Mouse (Mus musculus) brain, embryonic 18.5 days (tissue): ENCODE measurements around the gene Adamts12.

Experiments used
- DNase-seq: peaks from one replicate; pipeline ENCODE4 v3.0.0-alpha.2; 2012; ENCODE audit warnings: low read depth, low spot score

Adamts12 gene

GRCm38 (mm10) chr15:11064558-11065411, at the start of gene Adamts12:
Gene Adamts12, plus strand, starts transcription at chr15:11064790.
- DNase-seq, result no peak

- no peak for DNase-seq
Observed at GRCm38 (mm10) chr15:11014931-11015330, 49.7 kb upstream of the Adamts12 start.

GRCm38 (mm10) chr15:11026801-11027561, 37.6 kb upstream of the Adamts12 start:
- DNase-seq, result no peak

GRCm38 (mm10) chr15:11030188-11030587, 34.4 kb upstream of the Adamts12 start:
- no peak for DNase-seq

DNA sequence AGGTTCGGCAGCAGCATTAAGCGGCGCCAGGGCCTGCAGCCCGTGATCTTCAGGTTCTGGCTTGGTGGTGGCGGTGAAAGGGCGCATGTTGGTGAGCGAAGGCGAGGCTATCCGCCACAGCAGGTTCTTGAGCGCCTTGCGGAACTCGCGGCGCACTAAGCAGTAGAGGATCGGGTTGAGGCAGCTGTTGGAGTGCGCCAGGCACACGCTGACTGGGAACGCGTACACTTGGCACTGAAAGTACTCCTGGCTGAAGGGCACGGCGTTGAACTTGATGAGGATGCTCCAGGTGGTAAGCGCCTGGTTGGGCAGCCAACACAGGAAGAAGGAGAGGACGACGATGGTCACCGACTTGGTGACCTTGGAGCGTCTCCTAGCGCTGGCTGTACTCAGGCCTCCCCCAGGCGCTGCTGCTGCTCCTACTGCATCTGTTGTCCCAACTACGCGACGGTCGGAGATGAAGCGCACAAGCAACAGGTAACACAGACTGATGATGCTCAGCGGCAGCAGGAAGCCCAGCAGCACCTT, 28.6 kb upstream of the Adamts12 start:
- DNase-seq, result no peak

DNA sequence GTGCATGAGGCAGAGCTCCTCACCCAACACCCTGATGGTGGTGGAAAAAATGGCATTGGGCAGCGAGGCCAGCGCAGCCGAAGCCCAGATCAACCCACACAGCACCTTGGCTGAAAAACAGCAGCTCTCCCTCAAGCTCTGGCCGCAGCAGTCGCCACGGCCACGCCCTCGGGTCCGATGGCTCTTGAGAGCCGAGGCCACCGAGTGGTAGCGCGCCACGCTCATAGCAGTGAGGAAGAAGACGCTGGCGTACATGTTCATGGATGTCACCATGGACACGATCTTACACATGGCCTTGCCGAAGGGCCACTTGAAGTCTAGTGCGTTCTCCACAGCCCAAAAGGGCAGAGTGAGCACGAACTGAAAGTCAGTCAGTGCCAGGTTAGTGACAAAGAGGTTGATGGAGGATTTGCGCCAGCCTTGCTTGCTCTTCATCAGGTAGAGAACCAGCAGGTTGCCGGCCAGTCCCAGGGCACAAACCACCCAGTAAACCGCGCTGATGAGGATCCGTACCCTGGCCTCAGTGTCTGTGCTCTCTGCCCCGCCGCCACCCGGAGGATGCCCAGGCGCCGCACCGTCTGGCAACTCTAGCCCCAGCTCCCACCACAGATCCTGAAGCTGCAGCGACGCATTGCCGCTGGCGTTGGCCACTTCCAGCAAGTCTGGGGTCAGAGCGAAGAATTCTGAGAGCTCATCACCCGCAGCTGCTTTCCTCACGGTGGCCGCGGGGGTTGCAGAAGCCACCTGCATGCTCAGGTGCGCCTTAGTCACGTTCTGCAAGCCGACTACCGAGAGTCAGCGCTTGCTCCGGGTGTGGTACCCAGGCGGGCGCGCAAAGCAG, 27.8 kb upstream of the Adamts12 start:
- no peak for DNase-seq

DNA sequence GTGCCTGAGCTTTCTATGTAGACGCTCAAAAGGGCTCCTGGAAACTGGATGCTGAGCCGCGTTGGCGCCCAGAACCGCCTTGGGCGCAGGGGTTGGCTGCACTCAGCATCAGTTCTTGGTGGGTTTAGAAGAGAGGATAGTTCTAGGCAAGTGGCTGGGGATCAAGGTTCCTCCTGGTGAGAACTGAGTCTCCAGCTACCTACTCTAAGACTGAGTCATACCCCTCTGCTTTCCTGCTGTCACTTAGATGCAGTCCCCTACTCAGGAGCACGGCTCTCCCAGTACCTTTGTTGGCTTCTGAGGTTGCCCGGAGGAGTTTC, 27.3 kb upstream of the Adamts12 start:
- DNase-seq, result no peak

- DNase-seq, result no peak
Observed at GRCm38 (mm10) chr15:11037711-11038110, 26.9 kb upstream of the Adamts12 start, which contains the start of gene Rxfp3. Gene Rxfp3, minus strand, starts transcription at chr15:11037991.

GRCm38 (mm10) chr15:11038476-11038875, 26.1 kb upstream of the Adamts12 start:
- peak; percentile 24 for DNase-seq

- no peak for DNase-seq
Observed at GRCm38 (mm10) chr15:11040067-11040466, 24.5 kb upstream of the Adamts12 start.

DNA sequence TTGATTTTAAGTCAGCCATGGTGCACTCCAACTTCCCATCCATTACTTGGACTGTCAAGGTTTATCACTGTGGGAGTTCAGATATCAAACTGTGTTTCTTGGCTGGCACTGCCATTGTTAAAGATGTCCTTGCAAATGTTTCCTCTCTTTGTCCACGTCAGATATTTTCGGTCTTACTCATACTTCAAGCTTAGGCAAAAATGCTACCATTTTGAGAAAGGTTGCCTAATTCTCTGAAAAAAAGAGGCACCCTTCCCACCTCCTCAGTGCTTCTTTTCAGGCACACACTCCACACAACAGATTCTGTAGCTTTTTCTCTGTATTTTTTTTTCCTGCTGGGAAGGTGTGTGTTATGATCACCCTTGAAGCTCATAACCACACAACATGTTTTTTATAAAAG, 23.4 kb upstream of the Adamts12 start:
- DNase-seq, result no peak

DNA sequence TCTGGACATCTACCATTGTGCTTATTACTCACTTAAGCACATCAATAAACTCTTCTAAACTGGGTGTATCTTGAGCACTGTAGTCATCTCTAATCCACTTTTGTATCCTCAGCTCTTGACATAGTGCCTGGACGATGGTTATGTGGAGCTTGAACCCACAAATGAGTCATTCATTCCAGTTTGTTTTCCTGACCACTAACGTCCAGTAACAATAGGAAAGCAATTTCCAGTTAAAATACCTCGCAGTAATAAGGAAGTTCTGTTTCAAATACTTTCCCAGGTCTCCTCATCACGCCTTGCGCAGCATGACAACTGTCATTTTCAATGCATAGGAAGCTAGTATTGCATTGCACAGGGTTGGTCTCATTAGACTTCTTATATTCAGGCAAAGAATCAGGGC, 21.8 kb upstream of the Adamts12 start:
- DNase-seq, result no peak

- DNase-seq, result no peak
Observed at GRCm38 (mm10) chr15:11053678-11054439, 10.7 kb upstream of the Adamts12 start.

GRCm38 (mm10) chr15:11054440-11055080, 10.0 kb upstream of the Adamts12 start:
- no peak for DNase-seq

- DNase-seq, result no peak
Observed at GRCm38 (mm10) chr15:11062903-11063302, 1.7 kb upstream of the Adamts12 start.

- DNase-seq, result no peak
Observed at GRCm38 (mm10) chr15:11064160-11064557, 431 bp upstream of the Adamts12 start.

- no peak for DNase-seq
Observed at GRCm38 (mm10) chr15:11065528-11066171, 1.1 kb downstream of the Adamts12 start.

DNA sequence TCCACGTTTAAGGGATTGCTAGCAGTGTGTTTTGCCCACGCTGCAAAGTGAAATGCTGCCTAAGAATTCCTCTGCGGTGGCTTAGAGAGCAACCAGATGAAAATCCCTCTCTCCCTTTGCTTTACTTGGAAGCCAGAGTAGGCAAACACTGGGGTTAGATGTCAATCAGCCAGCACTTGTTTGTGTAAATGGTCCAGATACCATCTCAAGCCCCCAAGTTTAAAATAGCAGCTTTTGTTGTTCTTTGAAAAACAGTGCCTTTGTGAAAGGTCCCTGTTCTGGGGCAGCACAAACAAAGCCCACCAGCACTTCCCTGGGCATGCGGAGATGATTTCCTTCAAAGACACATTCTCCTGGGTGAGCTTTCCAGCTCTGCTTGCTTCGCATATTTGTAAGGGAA, 1.7 kb downstream of the Adamts12 start:
- DNase-seq, result no peak

DNA sequence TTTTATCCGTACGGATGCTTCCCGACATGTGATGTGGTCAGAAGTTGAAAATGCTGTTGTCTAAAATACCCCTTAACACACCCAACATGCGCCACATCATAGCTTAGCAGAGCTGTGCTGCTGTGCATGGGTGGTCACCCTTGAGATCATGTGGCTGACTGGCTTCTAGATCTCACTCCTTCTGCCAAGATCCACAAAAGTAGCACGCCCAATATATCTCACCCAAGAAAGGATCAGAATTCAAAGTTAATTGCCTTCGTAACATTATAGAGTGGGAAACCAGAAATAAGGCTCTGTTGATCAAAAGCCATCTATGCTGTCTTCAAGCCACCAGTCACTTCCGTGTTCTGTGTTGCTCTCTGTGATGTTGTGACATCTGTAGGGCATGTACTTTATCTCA, 3.3 kb downstream of the Adamts12 start:
- DNase-seq, result no peak
